Mouse (Mus musculus): ENCODE measurements at regions not wholly inside any gene's neighbourhood (a gene's known extent, or its start where the extent isn't known, plus 50 kb on each side); places are given as distances from the start of the nearest gene placed in this dataset.

DNA sequence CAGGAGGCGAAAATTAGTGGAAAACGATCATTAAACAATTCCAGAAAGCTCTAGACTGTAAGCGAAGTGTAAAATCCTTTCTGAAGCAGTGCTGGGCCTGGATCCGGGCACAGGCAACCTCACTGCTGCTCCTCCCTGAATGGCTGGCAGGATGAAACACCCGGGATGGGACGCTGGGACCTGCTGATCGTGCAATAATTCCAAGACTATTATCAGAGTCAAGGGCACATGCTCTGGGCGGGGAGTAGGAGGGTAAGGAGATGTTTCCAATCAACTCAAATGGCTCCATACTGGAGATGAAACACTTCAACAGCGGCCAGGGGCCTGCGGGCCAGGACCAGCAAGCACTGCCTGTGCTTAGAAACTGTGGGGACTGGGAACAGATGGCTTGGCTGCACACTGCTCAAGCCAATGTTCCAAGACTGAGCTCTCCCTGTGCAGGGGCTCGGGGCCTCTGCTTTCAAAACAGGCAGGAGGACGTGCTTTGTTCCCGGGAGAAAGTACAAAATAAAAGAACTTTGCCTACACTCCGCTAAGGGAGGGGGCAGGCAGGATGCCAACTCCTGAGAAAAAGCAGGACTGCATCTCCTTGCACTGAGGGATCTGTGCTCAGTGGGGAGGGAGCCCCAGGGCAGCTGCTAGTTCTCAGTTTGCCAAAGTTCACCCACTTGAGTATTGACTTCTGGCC, 63.3 kb upstream of the Ssr3 start:
- peak overlapping the region; percentile 11; the same call in 1 of the 2 replicates for H3K9ac ChIP-seq (replicated peaks; ENCODE audit: low read length)
- H3K4me3 ChIP-seq (ENCODE audit: low read length), result no peak overlapping the region
- H3K9me3 ChIP-seq (ENCODE audit: low read length), result no peaks in the 10 kb centered on the region
- H3K36me3 ChIP-seq (ENCODE audit: insufficient read depth, low read length), result no peaks in the 10 kb centered on the region
- peak overlapping the region; percentile 65; the same call in 1 of the 2 replicates for H3K27ac ChIP-seq (ENCODE audit: low read length)
- WGBS, result 51% methylated on average over 14 of the region's 14 CpGs
- H3K27me3 ChIP-seq (ENCODE audit: insufficient read depth, low read length), result no peaks in the 10 kb centered on the region
- peaks cover 6% of the 10 kb centered on the region for H3K4me1 ChIP-seq (ENCODE audit: insufficient read depth, low read length)
- H3K4me2 ChIP-seq (replicated peaks; ENCODE audit: low read depth, low read length), result no peak overlapping the region
- ATAC-seq (ENCODE audit: low FRiP score, low TSS enrichment), result peak; percentile 86

DNA sequence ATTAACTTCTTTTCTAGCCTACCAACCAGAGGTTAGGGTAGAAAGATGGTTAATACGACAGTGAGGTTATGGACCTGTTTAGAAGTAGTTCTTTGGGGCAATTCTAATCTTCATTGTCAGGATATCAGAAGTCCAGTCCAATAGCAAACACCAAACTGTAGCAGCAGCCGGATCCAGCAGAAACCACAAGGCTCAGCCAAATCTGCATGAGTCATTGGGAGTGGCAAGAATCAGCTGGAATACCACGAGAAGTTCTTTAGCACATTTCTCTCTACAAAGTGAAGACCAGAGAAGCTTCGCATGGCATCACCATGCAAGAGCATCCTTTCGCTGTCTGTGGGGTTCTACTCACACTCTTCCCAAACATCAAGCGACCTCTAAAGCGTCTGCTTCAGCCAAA, 61.9 kb upstream of the Ssr3 start:
- no peak overlapping the region for H3K27ac ChIP-seq (ENCODE audit: low read length)
- peaks cover 6% of the 10 kb centered on the region for H3K4me1 ChIP-seq (ENCODE audit: insufficient read depth, low read length)
- H3K4me3 ChIP-seq (ENCODE audit: low read length), result no peak overlapping the region
- no peaks in the 10 kb centered on the region for H3K9me3 ChIP-seq (ENCODE audit: low read length)
- no peak overlapping the region for H3K9ac ChIP-seq (replicated peaks; ENCODE audit: low read length)
- H3K27me3 ChIP-seq (ENCODE audit: insufficient read depth, low read length), result no peaks in the 10 kb centered on the region
- WGBS, result 94% methylated on average over 7 of the region's 7 CpGs
- H3K4me2 ChIP-seq (replicated peaks; ENCODE audit: low read depth, low read length), result no peak overlapping the region
- ATAC-seq (ENCODE audit: low FRiP score, low TSS enrichment), result no peak
- H3K36me3 ChIP-seq (ENCODE audit: insufficient read depth, low read length), result no peaks in the 10 kb centered on the region

DNA sequence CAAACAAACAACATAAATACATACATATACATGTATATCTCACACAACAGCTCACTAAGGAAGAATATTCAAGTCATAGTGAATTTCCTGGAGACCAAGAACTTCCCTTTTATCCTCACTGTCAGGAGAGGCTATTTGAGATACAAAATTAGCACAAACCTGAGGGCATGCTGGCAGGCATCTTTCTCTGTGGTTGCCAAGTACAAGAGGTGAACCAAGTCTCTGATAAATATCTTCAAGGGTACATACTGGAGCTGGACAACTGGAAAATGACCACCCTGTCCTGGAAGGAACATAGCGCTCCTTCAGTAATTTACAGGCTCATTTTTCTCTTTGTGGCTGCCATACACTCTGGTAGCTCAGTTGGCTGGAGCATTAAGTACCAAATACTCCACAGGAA, 56.8 kb upstream of the Ssr3 start:
- no peak for ATAC-seq (ENCODE audit: low FRiP score, low TSS enrichment)
- no peak overlapping the region for H3K9ac ChIP-seq (replicated peaks; ENCODE audit: low read length)
- H3K4me3 ChIP-seq (ENCODE audit: low read length), result no peak overlapping the region
- H3K4me2 ChIP-seq (replicated peaks; ENCODE audit: low read depth, low read length), result no peak overlapping the region
- WGBS, result 76% methylated on average over 1 of the region's 1 CpGs
- H3K9me3 ChIP-seq (ENCODE audit: low read length), result no peaks in the 10 kb centered on the region
- H3K27me3 ChIP-seq (ENCODE audit: insufficient read depth, low read length), result no peaks in the 10 kb centered on the region
- no peaks in the 10 kb centered on the region for H3K36me3 ChIP-seq (ENCODE audit: insufficient read depth, low read length)
- H3K4me1 ChIP-seq (ENCODE audit: insufficient read depth, low read length), result no peaks in the 10 kb centered on the region
- no peak overlapping the region for H3K27ac ChIP-seq (ENCODE audit: low read length)

DNA sequence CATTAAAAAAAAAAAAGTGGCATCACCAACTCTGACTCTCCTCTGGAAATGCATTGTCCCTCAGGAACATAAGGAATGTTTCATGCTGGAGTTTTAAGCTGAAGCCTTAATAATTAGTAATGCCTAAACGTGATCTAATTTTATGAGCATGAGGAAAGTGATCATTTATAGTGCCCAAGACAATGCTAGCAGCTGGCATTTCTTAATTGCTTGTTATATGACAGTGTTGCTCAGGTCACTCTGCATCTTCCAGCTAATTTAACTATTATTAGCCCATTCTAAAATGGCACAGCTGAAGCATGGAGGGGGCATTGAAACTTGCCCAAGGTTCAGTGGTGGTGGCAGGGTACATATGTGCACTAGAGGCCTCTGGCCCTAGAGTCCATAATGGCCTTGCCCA, 51.3 kb upstream of the Ssr3 start:
- ATAC-seq (ENCODE audit: low FRiP score, low TSS enrichment), result no peak
- Histone ChIP-seq H3K27ac (ENCODE audit: low read length) (no peak overlapping the region), H3K4me2 (replicated peaks; ENCODE audit: low read depth, low read length) (no peak overlapping the region), H3K27me3 (ENCODE audit: insufficient read depth, low read length) (no peaks in the 10 kb centered on the region), H3K4me3 (ENCODE audit: low read length) (no peak overlapping the region), H3K9ac (replicated peaks; ENCODE audit: low read length) (no peak overlapping the region), H3K9me3 (ENCODE audit: low read length) (no peaks in the 10 kb centered on the region), H3K4me1 (ENCODE audit: insufficient read depth, low read length) (peaks cover 13% of the 10 kb centered on the region), H3K36me3 (ENCODE audit: insufficient read depth, low read length) (no peaks in the 10 kb centered on the region)
- 53% methylated on average over 1 of the region's 1 CpGs for WGBS

DNA sequence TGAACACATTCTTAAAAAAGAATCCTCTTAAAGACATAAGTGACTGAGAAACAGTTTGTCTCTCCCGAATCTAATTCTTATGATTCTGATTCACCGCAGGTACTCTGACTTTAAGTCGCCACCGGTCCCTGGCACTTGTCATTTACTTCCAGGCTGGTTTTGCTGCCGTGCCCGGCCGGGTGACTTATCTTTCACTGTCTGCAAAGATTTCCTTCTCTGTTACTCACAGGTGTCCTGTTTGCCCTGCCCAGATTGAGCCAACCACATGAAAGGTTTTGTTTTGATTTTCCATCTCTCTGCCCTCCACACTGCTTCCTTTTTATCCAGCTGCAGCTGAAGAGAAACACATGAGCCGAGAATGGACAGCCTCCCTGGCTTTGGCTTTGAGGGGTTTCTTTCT, 50.5 kb upstream of the Ssr3 start:
- Histone ChIP-seq H3K9ac (replicated peaks; ENCODE audit: low read length) (no peak overlapping the region), H3K4me1 (ENCODE audit: insufficient read depth, low read length) (peaks cover 13% of the 10 kb centered on the region), H3K27me3 (ENCODE audit: insufficient read depth, low read length) (no peaks in the 10 kb centered on the region), H3K4me2 (replicated peaks; ENCODE audit: low read depth, low read length) (no peak overlapping the region), H3K27ac (ENCODE audit: low read length) (no peak overlapping the region), H3K36me3 (ENCODE audit: insufficient read depth, low read length) (no peaks in the 10 kb centered on the region), H3K4me3 (ENCODE audit: low read length) (no peak overlapping the region), H3K9me3 (ENCODE audit: low read length) (no peaks in the 10 kb centered on the region)
- WGBS, result 58% methylated on average over 8 of the region's 8 CpGs
- no peak for ATAC-seq (ENCODE audit: low FRiP score, low TSS enrichment)

DNA sequence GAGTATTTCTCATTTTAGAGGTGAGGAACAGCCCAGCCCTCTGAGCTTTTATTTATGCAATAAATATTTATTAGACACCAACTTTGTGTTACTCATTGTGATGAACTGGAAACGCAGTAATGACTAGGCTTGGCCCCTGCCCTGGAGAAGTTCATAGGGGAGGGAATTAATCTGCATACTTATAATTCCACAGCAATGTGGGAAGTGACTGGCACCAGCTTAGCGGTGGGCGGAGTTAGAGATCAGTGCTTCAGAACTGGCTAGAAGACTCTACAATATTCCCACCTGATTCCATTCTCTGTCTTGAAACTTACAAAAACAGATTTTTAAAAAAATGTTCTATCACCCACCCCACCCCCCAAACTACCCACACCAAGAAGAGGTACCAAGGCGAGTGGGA, 49.8 kb upstream of the Ssr3 start:
- H3K36me3 ChIP-seq (ENCODE audit: insufficient read depth, low read length), result no peaks in the 10 kb centered on the region
- H3K9ac ChIP-seq (replicated peaks; ENCODE audit: low read length), result no peak overlapping the region
- H3K27ac ChIP-seq (ENCODE audit: low read length), result no peak overlapping the region
- peaks cover 13% of the 10 kb centered on the region for H3K4me1 ChIP-seq (ENCODE audit: insufficient read depth, low read length)
- H3K27me3 ChIP-seq (ENCODE audit: insufficient read depth, low read length), result no peaks in the 10 kb centered on the region
- ATAC-seq (ENCODE audit: low FRiP score, low TSS enrichment), result peak; percentile 71; the same call in 1 of the 2 replicates
- no peaks in the 10 kb centered on the region for H3K9me3 ChIP-seq (ENCODE audit: low read length)
- no peak overlapping the region for H3K4me2 ChIP-seq (replicated peaks; ENCODE audit: low read depth, low read length)
- WGBS, result 72% methylated on average over 4 of the region's 4 CpGs
- no peak overlapping the region for H3K4me3 ChIP-seq (ENCODE audit: low read length)
